Mouse (Mus musculus) forebrain, embryonic 11.5 days (tissue): ENCODE measurements around the gene Ube2n. TPM values are rescaled to one million over a fixed set of nuclear protein-coding genes. Genes with fewer than 3 reads are reported as not detected.
A peak's percentile ranks its signal among the peaks of the same experiment; 100 is the strongest.

Source experiments
- microRNA-seq: library from miRNA; unstranded; fragments of <30 nt; microRNA quantifications from one replicate; pipeline ENCODE4, GENCODE M21; 2016; ENCODE audit not compliant: insufficient number of aligned reads
- polyA plus RNA-seq: library from polyadenylated mRNA; unstranded; fragments of >200 nt; fragmentation: Nextera tagmentation; extraction: Ambion mirVana; gene quantifications from 2 replicates; pipeline ENCODE4 v1.2.1, GENCODE M21; 2014

Gene Ube2n
- polyA plus RNA-seq, 1 experiment from 2014 or later: 499 TPM

Small RNA genes lying within 50 kb of the gene (microRNA-seq; reads per million reads assigned to microRNA genes)
- gene Mir3058: 21.9 reads per million, percentile 15 among the genes with 10 or more reads in this experiment

Other genes starting within 250 kb of the Ube2n start
- gene Cradd, start 191.0 kb upstream of the Ube2n start, polyA plus RNA-seq: 15.7 and 16.6 TPM in 2 replicates
- 52.5 and 57.2 TPM in 2 replicates for gene Socs2, start 98.0 kb upstream of the Ube2n start, polyA plus RNA-seq
- gene Mrpl42, start 13.2 kb upstream of the Ube2n start, polyA plus RNA-seq: 330 and 345 TPM in 2 replicates
- gene Nudt4, start 49.0 kb downstream of the Ube2n start, polyA plus RNA-seq: 119 and 123 TPM in 2 replicates
- not detected in 2 replicates for gene Anapc15-ps, start 158.3 kb downstream of the Ube2n start, polyA plus RNA-seq